Mouse (Mus musculus) lung, embryonic 16.5 days (tissue): ENCODE measurements around the gene Hdc. TPM values are rescaled to one million over a fixed set of nuclear protein-coding genes. Genes with fewer than 3 reads are reported as not detected.

ENCODE experiments used
- ATAC-seq: fragments of 200-750 bp; cut with Nextera tagmentation; 2 replicates; pipeline ENCODE4 v1.8.0; 2017; ENCODE audit warnings: low read depth, mild to moderate bottlenecking, moderate library complexity
- H3K27ac ChIP-seq: fragments of 300-500 bp; sonication (generic); 2 replicates; pipeline ENCODE4 v1.5.1; 2014; ENCODE audit warnings: mild to moderate bottlenecking, control low read depth, low read length
- H3K27me3 ChIP-seq: fragments of 300-500 bp; sonication (generic); 2 replicates; pipeline ENCODE4 v1.6.1; 2014; ENCODE audit warnings: low read depth, low read length, mixed read lengths; ENCODE audit not compliant: control insufficient read depth, insufficient read depth
- H3K36me3 ChIP-seq: fragments of 300-500 bp; sonication (generic); 2 replicates; pipeline ENCODE4 v1.6.1; 2014; ENCODE audit warnings: low read length; ENCODE audit not compliant: control insufficient read depth, insufficient read depth
- H3K4me1 ChIP-seq: fragments of 300-500 bp; sonication (generic); replicated peaks from 2 replicates; pipeline ENCODE4 v1.6.1; 2014; ENCODE audit warnings: low read length, mixed read lengths; ENCODE audit not compliant: control insufficient read depth, insufficient read depth
- H3K4me2 ChIP-seq: fragments of 300-500 bp; sonication (generic); 2 replicates; pipeline ENCODE4 v1.6.1; 2014; ENCODE audit warnings: low read depth, low read length, control low read depth
- H3K4me3 ChIP-seq: fragments of 300-500 bp; sonication (generic); 2 replicates; pipeline ENCODE4 v1.5.1; 2014; ENCODE audit warnings: mild to moderate bottlenecking, low read length, control low read depth
- H3K9ac ChIP-seq: fragments of 300-500 bp; sonication (generic); 2 replicates; pipeline ENCODE4 v1.6.1; 2014; ENCODE audit warnings: low read length, control low read depth
- H3K9me3 ChIP-seq: fragments of 300-500 bp; sonication (generic); 2 replicates; pipeline ENCODE4 v1.6.1; 2016; ENCODE audit warnings: low read length; ENCODE audit not compliant: control insufficient read depth
- WGBS: fragments of 180-500 bp; shearing (Covaris S2); extraction: QIAGEN DNeasy Blood & Tissue Kit; methylation state at CpG from one replicate; pipeline ENCODE4 v1.1.7; 2014; 5-methylcytosine and 5-hydroxymethylcytosine counted together
- polyA plus RNA-seq: library from polyadenylated mRNA; unstranded; fragments of >200 nt; fragmentation: Nextera tagmentation; extraction: Ambion mirVana; gene quantifications from 2 replicates; pipeline ENCODE4 v1.2.1, GENCODE M21; 2015

Hdc gene
- polyA plus RNA-seq, 1 experiment from 2014 or later: 12.3 TPM

DNA sequence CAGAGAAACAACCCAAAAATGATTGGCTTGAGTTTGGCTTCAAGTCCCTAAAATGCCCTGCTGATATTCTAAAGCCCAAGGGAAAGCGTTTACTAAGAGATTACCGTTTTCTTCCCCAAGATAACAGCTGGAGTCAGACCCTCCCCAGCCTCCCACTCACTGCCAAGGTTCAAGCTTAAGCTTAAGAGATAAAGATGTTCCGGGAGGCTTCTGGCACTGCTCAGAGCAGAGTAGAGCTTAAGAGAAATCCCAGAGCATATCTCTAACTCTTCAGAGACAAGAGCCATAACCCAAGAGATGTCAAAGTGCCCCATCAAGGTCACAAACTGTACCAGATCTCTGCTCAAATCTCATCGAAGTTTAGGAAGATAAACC lies 12.4 kb downstream of the Hdc start:
- Histone ChIP-seq H3K4me1 (no peaks in the 10 kb centered on the region), H3K27ac (no peak overlapping the region), H3K27me3 (no peaks in the 10 kb centered on the region), H3K9me3 (no peaks in the 10 kb centered on the region), H3K36me3 (no peaks in the 10 kb centered on the region), H3K4me2 (no peak overlapping the region), H3K4me3 (no peak overlapping the region), H3K9ac (no peak overlapping the region)
- WGBS: 48% methylated on average over 4 of the region's 4 CpGs
- no peak for ATAC-seq

- Histone ChIP-seq H3K27me3 (no peaks in the 10 kb centered on the region), H3K36me3 (no peaks in the 10 kb centered on the region), H3K4me2 (no peak overlapping the region), H3K9ac (no peak overlapping the region), H3K27ac (no peak overlapping the region), H3K9me3 (no peaks in the 10 kb centered on the region), H3K4me1 (no peaks in the 10 kb centered on the region), H3K4me3 (no peak overlapping the region)
- ATAC-seq: no peak
- WGBS: 75% methylated on average over 15 of the region's 15 CpGs
Measured at GRCm38 (mm10) chr2:126606061-126606687, 12.9 kb downstream of the Hdc start.

- Histone ChIP-seq H3K9me3 (no peaks in the 10 kb centered on the region), H3K4me3 (no peak overlapping the region), H3K36me3 (no peaks in the 10 kb centered on the region), H3K9ac (no peak overlapping the region), H3K27me3 (no peaks in the 10 kb centered on the region), H3K4me1 (peaks cover 4% of the 10 kb centered on the region; the same call in 1 of the 2 replicates), H3K4me2 (no peak overlapping the region), H3K27ac (no peak overlapping the region)
- WGBS: 78% methylated on average over 14 of the region's 14 CpGs
- no peak for ATAC-seq
Measured at GRCm38 (mm10) chr2:126601918-126602600, 17.0 kb downstream of the Hdc start.

DNA sequence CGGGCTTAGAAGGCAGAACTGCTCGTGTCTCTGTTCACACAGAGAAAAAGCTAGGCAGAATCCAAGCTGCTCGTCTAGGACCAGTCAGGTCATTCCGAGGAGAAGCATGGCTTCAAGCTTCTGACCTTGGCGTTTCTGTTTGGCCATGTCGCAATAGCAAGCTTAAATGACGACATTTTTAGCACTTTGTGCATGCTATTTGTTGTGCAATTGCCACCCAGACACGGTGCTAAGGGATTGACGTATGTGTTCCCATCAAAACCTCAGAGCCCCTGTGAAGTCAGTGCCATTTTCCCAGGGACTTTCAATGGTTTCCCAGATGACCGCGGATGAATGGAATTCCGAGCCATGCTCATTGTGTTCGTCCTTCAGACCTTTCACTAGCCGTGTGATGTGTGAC lies 18.6 kb downstream of the Hdc start:
- Histone ChIP-seq H3K36me3 (no peaks in the 10 kb centered on the region), H3K4me3 (no peak overlapping the region), H3K9ac (no peak overlapping the region), H3K27me3 (no peaks in the 10 kb centered on the region), H3K27ac (no peak overlapping the region), H3K4me1 (peaks cover 4% of the 10 kb centered on the region; the same call in 1 of the 2 replicates), H3K9me3 (no peaks in the 10 kb centered on the region), H3K4me2 (no peak overlapping the region)
- ATAC-seq: no peak
- WGBS: 75% methylated on average over 14 of the region's 14 CpGs

- WGBS: 5% methylated on average over 3 of the region's 3 CpGs
- H3K27me3 ChIP-seq: no peaks in the 10 kb centered on the region
- no peak overlapping the region for H3K27ac ChIP-seq
- H3K9me3 ChIP-seq: no peaks in the 10 kb centered on the region
- H3K4me1 ChIP-seq: peaks cover 4% of the 10 kb centered on the region; the same call in 1 of the 2 replicates
- no peak overlapping the region for H3K4me3 ChIP-seq
- H3K36me3 ChIP-seq: no peaks in the 10 kb centered on the region
- H3K9ac ChIP-seq: no peak overlapping the region
- H3K4me2 ChIP-seq: no peak overlapping the region
- ATAC-seq: no peak
Measured at GRCm38 (mm10) chr2:126599005-126599404, 20.1 kb downstream of the Hdc start.

DNA sequence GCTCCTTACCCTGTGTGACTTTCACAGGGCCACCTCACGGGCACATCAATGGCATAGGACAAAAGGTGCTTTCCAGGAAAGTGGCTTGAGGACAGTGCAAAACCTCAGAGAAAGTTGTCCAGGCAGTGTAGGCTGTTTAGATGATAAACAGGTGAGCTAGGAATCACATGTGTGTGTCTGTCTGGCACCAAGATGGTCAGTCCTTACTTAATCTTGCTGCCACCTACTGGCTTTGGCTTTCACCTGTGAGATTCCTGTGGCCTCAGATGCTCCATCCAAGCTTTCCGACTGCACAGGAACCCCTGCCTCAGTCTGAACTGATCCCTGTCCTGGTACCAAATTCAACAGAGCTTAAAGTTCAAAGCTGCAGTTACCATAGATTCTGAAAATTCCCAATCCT lies 20.7 kb downstream of the Hdc start:
- Histone ChIP-seq H3K36me3 (no peaks in the 10 kb centered on the region), H3K27ac (no peak overlapping the region), H3K9me3 (no peaks in the 10 kb centered on the region), H3K4me1 (peaks cover 4% of the 10 kb centered on the region; the same call in 1 of the 2 replicates), H3K27me3 (no peaks in the 10 kb centered on the region), H3K4me2 (no peak overlapping the region), H3K4me3 (no peak overlapping the region), H3K9ac (no peak overlapping the region)
- ATAC-seq: no peak
- WGBS: 48% methylated on average over 2 of the region's 2 CpGs

DNA sequence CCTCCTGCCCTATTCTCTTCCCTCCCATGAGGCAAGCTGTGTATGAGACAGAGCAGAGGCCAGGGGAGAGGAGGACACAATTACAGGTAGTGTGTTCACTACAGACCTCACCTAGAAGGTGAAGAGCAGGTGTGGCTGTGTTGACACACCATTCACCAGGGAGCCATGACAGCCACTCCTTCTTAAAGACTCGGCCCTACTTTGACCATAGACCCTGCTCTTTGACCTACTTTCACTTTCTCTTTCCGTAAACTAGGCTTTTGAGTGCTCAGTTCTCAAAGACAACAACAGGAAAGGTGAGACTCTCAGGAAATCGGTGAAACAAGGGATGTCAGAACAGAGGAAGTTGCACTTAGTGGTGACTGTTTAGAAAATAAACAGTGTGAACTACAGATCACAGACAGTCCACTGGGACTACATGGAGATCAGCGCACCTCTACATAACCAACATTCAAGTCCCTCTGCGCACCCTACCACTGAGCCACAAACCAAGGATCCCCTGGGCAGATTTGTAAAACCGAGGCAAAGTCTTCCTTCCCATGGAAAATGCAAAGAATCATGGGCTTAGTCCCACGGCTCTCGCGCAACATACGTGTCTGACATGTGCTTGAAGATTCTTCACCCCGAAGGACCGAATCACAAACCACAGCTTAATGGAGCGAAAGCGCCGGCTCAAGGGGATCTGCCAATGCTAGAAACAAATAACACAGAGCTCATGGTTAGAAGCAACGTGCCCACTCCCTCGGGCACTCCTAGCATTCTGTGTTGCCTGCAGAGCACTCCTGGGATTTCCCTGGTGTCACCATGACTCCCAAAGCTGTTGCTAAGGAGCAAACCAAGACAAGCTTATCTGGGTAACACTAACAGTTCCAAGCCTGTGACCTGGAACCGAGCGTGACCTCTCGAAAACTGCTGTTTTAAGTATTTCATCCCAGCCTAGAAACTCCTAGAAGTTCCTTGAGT lies 21.5 kb downstream of the Hdc start:
- H3K4me3 ChIP-seq: no peak overlapping the region

GRCm38 (mm10) chr2:126596347-126597072 lies 22.6 kb downstream of the Hdc start:
- Histone ChIP-seq H3K9me3 (no peaks in the 10 kb centered on the region), H3K27me3 (no peaks in the 10 kb centered on the region), H3K27ac (no peak overlapping the region), H3K4me3 (no peak overlapping the region), H3K4me2 (no peak overlapping the region), H3K4me1 (peaks cover 4% of the 10 kb centered on the region; the same call in 1 of the 2 replicates), H3K36me3 (no peaks in the 10 kb centered on the region), H3K9ac (no peak overlapping the region)
- WGBS: 84% methylated on average over 7 of the region's 7 CpGs
- no peak for ATAC-seq

More for the DNA sequence above, 21.5 kb downstream of the Hdc start:
- peak; percentile 39 for ATAC-seq
- peaks cover 4% of the 10 kb centered on the region; the same call in 1 of the 2 replicates for H3K4me1 ChIP-seq
- H3K36me3 ChIP-seq: no peaks in the 10 kb centered on the region
- no peak overlapping the region for H3K9ac ChIP-seq
- WGBS: 70% methylated on average over 20 of the region's 20 CpGs
- no peaks in the 10 kb centered on the region for H3K9me3 ChIP-seq
- no peak overlapping the region for H3K27ac ChIP-seq
- H3K4me2 ChIP-seq: 0 out of 2 replicates have a peak overlapping the region, but pooled peaks have one; percentile 20
- no peaks in the 10 kb centered on the region for H3K27me3 ChIP-seq
